Mouse (Mus musculus): Measurements from ENCODE around the gene Calm3.
A peak's percentile ranks its signal among the peaks of the same experiment; 100 is the strongest.
"Not testable (repeated sequence)": the region's sequence is repeated elsewhere in the genome, so short reads cannot be mapped to it uniquely, and the experiment has no call there.

The Calm3 gene

GRCm38 (mm10) chr7:16924037-16924834 lies at the start of gene Calm3:
TSS of gene Calm3 (minus strand) at chr7:16924114.
- peak; percentile 100 for DNase-seq

DNA sequence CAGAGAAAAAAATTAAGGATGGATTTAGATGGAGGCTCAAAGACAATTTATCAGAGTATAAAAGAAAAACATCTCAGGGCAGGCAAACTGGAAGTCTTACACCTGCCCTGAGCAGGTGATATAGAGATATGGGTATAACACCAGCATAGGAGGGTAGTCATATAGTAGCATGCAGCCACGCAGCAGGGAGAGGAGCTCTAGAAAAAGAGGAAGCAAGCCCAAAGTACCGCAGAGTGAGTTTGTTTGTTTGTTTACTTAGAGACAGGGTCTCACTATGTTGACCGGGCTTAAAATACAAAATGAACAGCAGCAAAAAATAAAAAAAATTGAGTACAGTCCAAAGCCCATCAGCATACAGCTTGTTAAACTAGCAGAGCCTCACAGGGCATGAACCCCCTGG lies 47.2 kb upstream of the Calm3 start:
- DNase-seq: no peak

GRCm38 (mm10) chr7:16968414-16968813 lies 44.5 kb upstream of the Calm3 start:
- DNase-seq: no peak

- no peak for DNase-seq
Measured at GRCm38 (mm10) chr7:16961678-16962077, 37.8 kb upstream of the Calm3 start.

GRCm38 (mm10) chr7:16959539-16960187 lies 35.7 kb upstream of the Calm3 start, which contains the start of gene Pnmal1:
TSS of gene Pnmal1 (plus strand) at chr7:16959679.
- peak; percentile 91 for DNase-seq

GRCm38 (mm10) chr7:16956410-16957265 lies 32.7 kb upstream of the Calm3 start:
- DNase-seq: no peak

DNA sequence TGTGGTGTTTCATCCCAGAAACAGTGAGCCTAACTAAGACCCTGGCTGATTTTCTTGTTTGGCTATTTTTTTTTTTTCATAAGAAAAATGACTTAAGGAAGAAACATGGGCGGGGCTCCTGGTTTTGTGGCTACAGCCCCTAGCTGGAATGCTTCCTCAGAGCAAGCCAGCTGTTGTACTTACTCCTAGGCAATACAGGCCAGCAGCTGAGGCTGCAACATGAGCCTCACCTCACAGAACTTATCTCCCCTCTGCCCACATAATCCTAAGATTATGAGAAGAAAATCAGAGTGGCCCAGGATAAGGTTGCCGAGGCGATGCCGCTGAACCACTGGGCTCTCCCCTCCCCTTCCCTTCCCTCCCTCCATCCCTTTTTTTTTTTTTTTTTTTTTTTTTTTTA lies 31.8 kb upstream of the Calm3 start:
- no peak for DNase-seq

DNA sequence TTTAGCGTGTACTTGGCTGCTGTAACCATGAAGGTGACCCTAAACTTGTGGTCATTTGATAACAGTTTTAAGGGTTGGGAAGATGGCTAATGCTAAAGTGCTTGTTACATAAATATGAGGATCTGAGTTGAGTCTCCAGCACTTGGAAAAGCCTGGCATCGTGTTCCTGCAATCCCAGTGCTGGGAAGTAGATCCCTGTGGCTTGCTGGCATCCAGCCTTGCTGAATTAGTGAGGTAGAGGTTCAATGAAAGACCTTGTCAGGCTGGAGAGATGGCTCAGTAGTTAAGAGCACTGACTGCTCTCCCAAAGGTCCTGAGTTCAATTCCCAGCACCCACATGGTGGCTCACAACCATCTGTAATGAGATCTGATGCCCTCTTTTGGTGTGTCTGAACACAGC lies 29.9 kb upstream of the Calm3 start:
- not testable (repeated sequence) for DNase-seq

DNA sequence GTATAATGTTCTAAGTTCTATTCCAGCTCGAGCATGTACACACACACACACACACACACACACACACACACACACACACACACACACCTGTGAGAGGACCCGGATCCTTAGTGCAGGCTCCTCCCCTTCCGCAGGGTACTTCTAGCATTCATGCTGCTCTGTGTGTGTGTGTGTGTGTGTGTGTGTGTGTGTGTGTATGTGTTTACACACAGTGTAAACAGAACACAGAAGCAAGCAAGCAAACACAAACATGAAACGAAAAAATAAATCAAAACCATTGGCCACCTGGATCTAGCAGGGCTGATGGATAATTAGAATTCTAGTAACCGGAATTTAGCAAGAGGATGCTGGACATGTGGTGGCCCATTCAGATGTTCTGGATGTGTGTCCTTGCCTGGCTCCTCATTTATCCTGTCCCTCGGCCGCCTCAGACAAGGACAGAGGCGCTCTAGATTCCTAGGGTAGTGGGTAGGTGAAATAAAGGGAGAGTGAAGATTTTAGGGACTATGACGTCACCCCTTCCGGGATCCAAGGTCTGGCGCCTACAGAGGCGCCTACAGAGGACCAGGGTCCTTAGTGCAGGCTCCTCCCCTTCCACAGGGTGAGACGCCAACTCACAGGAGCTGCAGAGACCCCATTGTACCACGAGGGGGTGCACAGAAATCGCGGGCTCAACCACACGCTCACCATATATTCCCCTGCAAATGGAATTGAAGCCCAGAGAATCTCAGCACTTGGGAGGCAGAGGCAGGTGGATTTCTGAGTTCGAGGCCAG lies 27.1 kb upstream of the Calm3 start:
- peak; percentile 87 for DNase-seq

GRCm38 (mm10) chr7:16949908-16950841 lies 26.3 kb upstream of the Calm3 start:
- DNase-seq: peak; percentile 87

- peak; percentile 71 for DNase-seq
Measured at GRCm38 (mm10) chr7:16948923-16949458, 25.1 kb upstream of the Calm3 start.

GRCm38 (mm10) chr7:16947959-16948361 lies 24.0 kb upstream of the Calm3 start:
- peak; percentile 74 for DNase-seq

DNA sequence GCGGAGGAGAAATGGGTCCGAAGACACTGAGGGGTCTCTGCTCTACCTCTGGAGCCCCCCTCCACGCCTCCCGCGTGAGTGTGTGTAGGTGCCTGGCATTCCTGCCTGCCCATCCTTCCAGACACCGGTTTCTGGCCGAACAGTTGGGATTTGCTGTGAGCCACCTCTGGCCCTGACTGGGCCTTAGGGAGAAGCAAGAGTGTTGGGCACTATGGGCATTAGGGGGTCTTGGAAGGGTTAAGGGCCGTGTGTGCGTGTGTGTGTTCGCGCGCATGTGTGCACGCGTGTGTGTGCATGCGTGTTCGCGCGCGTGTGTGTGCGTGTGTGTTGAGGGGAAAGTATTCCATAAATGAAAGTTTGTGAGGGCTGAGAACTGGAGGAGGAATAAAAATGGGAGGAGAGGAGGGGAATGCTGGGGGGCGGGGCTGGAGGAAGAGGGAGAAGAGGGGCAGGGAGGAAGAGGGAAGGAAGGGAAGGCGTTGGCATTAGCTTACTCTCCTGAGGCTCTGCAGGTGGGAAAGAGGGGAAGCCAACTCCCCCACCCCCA lies 23.5 kb upstream of the Calm3 start:
- peak; percentile 79 for DNase-seq

DNA sequence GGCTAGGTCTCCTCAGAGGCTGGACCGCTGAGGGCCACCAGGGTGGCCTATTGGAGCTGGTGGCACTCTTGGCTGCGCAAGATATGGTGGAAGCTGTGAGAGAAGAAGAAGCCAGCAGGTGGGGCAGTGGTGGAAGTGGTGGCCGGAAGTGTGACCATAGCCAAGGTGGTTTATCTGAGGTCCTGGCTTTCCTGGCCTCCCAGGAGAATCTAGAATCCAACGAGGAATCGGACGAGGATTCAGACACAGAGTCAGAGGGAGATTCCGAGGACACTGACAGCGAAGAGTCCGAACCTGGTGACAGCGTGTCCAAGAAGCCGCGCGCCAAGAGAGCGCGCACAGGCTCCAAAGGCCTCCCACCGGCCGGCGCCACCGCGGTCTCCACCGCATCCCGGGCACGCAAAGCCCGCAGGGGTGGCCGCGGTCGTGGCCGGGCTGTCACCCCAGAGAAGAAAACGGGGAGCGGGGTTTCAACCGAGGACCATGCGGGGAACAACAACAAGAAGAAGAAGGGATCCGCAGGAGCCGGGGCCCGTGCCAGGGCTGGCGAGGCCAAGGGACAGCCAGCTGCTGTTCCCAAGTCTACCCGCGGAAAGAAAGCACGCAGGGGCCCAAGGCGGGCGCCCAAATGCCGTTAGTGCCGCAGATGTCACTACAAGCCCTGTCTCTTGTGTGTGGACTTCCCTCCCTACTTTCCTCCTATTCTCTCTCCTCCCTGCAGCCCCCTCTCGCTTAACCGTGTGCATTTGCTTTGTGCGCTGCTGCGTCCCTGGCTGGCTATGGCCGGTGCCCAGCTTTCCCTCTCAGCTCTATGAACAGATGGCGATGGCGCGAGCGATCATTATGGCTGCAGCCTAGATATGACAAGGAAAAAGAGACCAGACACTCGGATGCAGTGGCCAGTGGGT lies 22.8 kb upstream of the Calm3 start:
- DNase-seq: peak; percentile 81

DNA sequence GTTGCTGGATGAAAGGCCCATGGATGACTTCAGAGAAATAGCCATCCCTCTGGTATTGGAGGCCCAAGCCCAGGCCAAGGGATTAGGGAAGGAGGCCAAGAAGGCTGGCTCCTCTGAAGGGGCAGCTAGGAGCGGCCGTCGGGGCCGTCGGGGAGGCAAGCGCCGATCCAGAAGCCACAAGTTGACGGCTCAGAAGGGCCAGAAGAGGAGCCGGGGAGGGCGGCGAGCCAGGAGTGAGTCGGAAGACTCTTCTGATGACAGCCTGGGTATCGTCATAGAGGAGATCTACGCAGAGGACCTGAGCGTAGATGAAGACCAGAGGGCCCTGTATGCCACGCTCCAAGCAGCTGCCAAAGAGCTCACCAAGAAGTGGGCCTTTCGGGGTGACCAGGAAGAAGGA lies 21.5 kb upstream of the Calm3 start:
- DNase-seq: peak; percentile 78

- DNase-seq: no peak
Measured at GRCm38 (mm10) chr7:16944808-16945315, 20.9 kb upstream of the Calm3 start.

- peak; percentile 94 for DNase-seq
Measured at GRCm38 (mm10) chr7:16944061-16944807, 20.3 kb upstream of the Calm3 start, which contains the start of gene Pnmal2. TSS of gene Pnmal2 (plus strand) at chr7:16944682.

- DNase-seq: no peak
Measured at GRCm38 (mm10) chr7:16942861-16943260, 18.9 kb upstream of the Calm3 start.

DNA sequence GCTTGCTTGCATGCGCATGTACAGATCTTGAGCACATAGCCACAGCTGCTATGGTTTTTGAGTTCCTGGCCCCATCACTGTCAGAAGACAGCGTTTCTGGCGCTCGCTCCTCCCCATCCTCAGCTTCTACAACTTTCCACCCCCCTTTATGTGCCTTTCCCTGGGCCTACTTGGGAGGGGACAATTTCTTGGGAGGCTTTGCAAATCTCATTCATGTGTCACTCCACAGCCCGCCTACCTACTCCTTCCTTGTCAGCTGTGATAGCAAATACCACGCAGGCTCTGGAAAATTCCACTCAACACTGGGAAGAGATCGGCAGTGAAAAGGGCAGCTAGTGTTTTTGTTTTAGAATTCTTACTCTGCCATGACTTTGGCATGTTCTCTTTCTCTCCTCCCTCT lies 16.4 kb upstream of the Calm3 start:
- DNase-seq: peak; percentile 24
